Mouse (Mus musculus) cerebellum, adult 2 months (tissue): ENCODE measurements at regions not wholly inside any gene's neighbourhood (a gene's known extent, or its start where the extent isn't known, plus 50 kb on each side); places are given as distances from the start of the nearest gene placed in this dataset.

Experiments
- DNase-seq, 2 experiments: peaks; one replicate each; pipeline ENCODE4 v3.0.0; 2021
- H3K27ac ChIP-seq: fragments of 200-500 bp; 2 replicates; pipeline ENCODE4 v1.5.1; 2012; ENCODE audit warnings: low read length, control low read depth, inconsistent platforms; ENCODE audit not compliant: insufficient read depth
- H3K27me3 ChIP-seq: fragments of 200-500 bp; 2 replicates; pipeline ENCODE4 v1.6.1; 2012; ENCODE audit warnings: inconsistent platforms, mild to moderate bottlenecking, low read length, moderate library complexity; ENCODE audit not compliant: control insufficient read depth, insufficient read depth
- H3K4me1 ChIP-seq: fragments of 200-500 bp; 2 replicates; pipeline ENCODE4 v1.6.1; 2011; ENCODE audit warnings: low read length; ENCODE audit not compliant: control insufficient read depth, insufficient read depth
- H3K4me3 ChIP-seq: fragments of 200-500 bp; replicated peaks from 2 replicates; pipeline ENCODE3; 2011; ENCODE audit warnings: mild to moderate bottlenecking, low read depth, low read length, control low read depth; ENCODE audit not compliant: insufficient read depth
- CTCF ChIP-seq: fragments of 200-500 bp; IDR thresholded peaks from 2 replicates; pipeline ENCODE4 v1.5.1; 2011; ENCODE audit warnings: low read depth, mild to moderate bottlenecking, control low read depth, low read length, moderate library complexity, borderline replicate concordance; ENCODE audit not compliant: insufficient read depth
- POLR2A ChIP-seq: fragments of 200-500 bp; IDR thresholded peaks from 2 replicates; pipeline ENCODE4 v1.6.1; 2011; ENCODE audit warnings: low read length, control low read depth, borderline replicate concordance; ENCODE audit not compliant: insufficient read depth
- WGBS: fragments of 180-500 bp; shearing (Covaris S2); methylation state at CpG from one replicate; pipeline ENCODE4 v1.1.7; 2018; 5-methylcytosine and 5-hydroxymethylcytosine counted together

DNA sequence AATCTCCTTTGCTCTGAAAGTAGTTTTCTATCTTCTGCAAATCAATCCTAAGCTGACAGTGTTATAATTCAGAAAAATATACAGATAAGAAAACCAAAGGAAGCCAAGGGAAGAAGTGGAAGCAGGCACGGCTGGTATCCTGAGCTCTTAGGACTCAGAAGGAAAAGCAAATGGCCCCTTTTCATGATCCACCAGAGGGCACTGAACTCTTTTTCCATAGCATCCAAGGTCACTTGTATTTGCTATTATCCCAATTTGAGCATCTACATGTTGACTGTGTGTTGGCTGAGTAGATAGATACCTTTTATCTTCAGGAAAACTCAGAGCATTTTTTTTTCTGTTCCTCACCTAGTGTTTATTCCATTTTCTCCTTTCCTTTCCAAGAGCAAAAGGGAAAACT lies 306.9 kb upstream of the Sstr1 start:
- DNase-seq, result no peak
- WGBS, result 62% methylated on average over 1 of the region's 1 CpGs
- no peak overlapping the region for H3K4me3 ChIP-seq

DNA sequence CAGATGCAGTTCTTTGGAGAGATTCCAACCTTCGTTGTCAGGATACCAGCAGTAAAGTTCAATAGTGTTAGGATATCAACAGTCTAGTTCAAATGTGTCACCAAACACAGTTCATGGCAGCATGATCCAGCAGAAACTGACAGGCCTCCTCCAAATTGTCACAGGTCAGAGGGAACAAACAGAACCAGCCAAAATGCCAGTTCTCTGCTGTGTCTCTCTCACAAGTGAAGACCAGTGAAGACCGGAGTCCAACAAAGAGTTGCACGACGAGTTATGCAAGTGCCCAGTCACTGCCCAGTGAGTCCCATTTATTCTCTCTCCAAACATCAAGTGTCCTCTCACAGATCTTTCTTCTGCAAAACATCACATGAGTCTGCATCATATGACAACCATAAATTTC lies 293.4 kb upstream of the Sstr1 start:
- no peaks in the 10 kb centered on the region for H3K4me1 ChIP-seq
- no peak overlapping the region for H3K27ac ChIP-seq
- H3K27me3 ChIP-seq, result no peaks in the 10 kb centered on the region
- H3K4me3 ChIP-seq, result no peak overlapping the region
- DNase-seq, result no peak
- TF ChIP-seq CTCF, result no peak
- no peak for TF ChIP-seq POLR2A
- WGBS, result 67% methylated on average over 4 of the region's 4 CpGs

More for the DNA sequence above, 306.9 kb upstream of the Sstr1 start:
- no peak for TF ChIP-seq CTCF
- no peak for TF ChIP-seq POLR2A
- Histone ChIP-seq H3K27ac (no peak overlapping the region), H3K4me1 (no peaks in the 10 kb centered on the region), H3K27me3 (no peaks in the 10 kb centered on the region)

DNA sequence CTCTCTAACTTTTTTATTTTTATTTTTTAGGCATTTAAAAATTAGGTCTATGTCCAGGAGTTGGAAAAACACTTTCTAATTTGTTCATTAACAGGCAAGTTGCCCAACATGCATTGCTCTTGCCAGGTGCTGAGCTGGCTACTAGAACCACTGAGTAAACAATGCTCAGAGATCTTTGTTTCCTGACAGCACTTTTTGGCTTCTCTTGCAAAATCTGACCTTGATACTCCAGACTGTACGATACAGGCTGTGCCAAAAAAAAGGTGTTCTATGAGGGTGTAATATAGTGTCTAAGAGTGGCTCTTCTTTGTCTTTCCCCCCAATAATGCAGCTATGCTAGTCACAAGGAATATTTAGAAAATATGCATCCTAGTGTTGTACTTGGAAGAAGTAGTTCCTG lies 289.5 kb upstream of the Sstr1 start:
- Histone ChIP-seq H3K4me1 (no peaks in the 10 kb centered on the region), H3K27me3 (no peaks in the 10 kb centered on the region), H3K4me3 (no peak overlapping the region), H3K27ac (no peak overlapping the region)
- no peak for DNase-seq
- TF ChIP-seq POLR2A (no peak), CTCF (no peak)
- 9% methylated on average over 1 of the region's 1 CpGs for WGBS

DNA sequence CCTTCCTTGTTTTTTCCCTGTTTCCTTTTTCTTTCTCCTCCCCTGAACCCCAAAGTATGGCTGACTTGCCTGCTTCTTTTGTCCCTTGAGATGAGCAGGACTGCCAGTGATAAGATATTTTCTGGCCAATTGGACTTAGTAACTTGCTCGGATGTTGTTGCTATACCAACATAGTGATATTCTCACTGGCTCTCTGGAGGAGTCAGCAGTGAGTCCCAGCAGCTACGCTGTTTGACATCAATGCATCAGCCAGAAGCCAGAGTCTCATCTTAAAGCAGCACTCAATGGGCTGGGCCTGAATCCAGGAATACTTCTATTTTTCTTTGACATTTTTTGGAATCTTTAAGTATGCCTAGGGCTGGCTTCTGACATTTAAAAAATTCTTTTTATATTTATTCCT lies 287.1 kb upstream of the Sstr1 start:
- Histone ChIP-seq H3K27ac (no peak overlapping the region), H3K4me3 (no peak overlapping the region), H3K4me1 (no peaks in the 10 kb centered on the region), H3K27me3 (no peaks in the 10 kb centered on the region)
- TF ChIP-seq POLR2A, result no peak
- TF ChIP-seq CTCF, result no peak
- DNase-seq, result no peak
- 29% methylated on average over 2 of the region's 2 CpGs for WGBS

DNA sequence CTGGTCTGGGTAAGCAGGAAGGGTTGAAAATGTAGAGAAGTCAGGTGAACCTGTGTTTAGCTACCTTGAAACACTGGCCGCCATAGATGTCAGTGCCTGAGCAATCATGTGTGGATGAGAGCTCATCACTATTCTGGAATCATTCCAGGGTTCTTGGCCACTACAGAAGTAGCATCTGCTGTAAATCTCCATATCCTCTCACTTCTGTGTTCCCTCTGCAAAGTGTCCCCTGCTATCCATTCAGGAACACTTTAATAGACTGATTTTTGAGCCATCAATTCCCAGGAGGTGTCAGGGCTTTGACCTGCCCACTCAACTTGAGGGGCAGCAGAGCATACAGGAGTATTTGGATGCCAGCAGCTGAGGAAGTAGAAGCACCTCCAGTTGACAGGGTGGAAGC lies 284.7 kb upstream of the Sstr1 start:
- Histone ChIP-seq H3K27me3 (no peaks in the 10 kb centered on the region), H3K4me1 (no peaks in the 10 kb centered on the region), H3K27ac (no peak overlapping the region), H3K4me3 (no peak overlapping the region)
- TF ChIP-seq CTCF (no peak), POLR2A (no peak)
- 18% methylated on average over 1 of the region's 1 CpGs for WGBS
- DNase-seq, result no peak

DNA sequence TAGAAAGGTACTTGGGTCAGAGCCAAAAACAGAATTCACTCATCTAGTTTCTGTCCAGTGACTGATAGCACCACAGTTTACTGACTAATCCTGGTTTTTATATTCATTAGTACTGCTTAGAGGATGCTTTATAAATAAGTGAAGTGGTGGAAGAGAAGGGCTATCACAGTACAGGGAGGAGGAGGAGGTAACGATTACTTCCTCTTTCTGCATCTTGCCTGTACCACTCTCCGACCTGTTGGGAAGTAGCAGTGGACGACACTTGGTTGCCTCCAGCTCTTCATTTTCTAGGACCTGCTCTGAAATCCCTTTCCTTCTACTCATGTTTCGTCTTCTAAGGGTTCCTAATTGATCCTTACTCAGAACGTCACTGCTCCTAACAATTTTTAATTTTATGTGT lies 283.5 kb upstream of the Sstr1 start:
- H3K4me3 ChIP-seq, result no peak overlapping the region
- no peaks in the 10 kb centered on the region for H3K27me3 ChIP-seq
- WGBS, result 95% methylated on average over 5 of the region's 5 CpGs
- TF ChIP-seq POLR2A (no peak), CTCF (no peak)
- no peak overlapping the region for H3K27ac ChIP-seq
- H3K4me1 ChIP-seq, result no peaks in the 10 kb centered on the region
- no peak for DNase-seq

DNA sequence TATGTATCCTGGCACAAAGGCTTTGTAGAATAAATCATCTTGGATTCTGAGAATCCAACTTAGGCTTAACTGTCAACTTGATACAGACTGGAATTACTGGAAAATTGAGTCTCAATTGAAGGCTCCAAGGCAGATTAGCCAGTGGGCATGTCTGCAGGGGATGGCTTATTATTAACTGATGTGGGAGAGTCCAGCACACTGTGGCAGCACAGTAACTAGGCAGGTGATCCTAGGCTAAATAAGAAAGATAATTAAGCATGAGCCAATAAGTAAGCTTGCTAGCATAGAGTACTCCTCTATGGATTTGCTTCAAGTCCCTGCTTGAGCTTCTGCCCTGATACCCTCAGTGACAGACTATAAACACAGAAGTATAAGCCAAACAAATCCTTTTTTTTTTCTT lies 279.7 kb upstream of the Sstr1 start:
- Histone ChIP-seq H3K27me3 (no peaks in the 10 kb centered on the region), H3K4me3 (no peak overlapping the region), H3K4me1 (no peaks in the 10 kb centered on the region), H3K27ac (no peak overlapping the region)
- TF ChIP-seq POLR2A, result no peak
- no peak for DNase-seq

DNA sequence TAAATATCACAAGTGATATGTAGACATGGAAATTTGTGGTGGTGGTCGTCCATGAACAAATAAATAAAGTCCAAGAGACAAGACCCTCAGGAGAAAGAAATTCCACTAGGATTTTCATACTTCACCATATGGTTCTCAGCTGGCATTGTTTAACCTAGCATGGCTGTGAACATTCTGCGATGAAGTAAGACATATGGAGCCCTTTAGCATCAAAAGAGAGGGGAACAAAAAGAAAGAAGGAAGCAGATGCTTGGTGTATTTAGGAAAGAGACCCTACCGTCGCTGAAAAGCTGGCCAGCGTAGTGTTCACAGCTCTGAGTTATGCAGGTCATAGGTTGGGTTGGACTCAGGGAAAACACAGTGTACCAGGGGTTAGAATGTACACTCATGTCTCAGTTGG lies 261.7 kb upstream of the Sstr1 start:
- no peak for DNase-seq
- WGBS, result 28% methylated on average over 5 of the region's 5 CpGs
- no peaks in the 10 kb centered on the region for H3K27me3 ChIP-seq
- no peak overlapping the region for H3K27ac ChIP-seq
- no peak overlapping the region for H3K4me3 ChIP-seq
- TF ChIP-seq POLR2A, result no peak
- no peak for TF ChIP-seq CTCF
- H3K4me1 ChIP-seq, result no peaks in the 10 kb centered on the region

DNA sequence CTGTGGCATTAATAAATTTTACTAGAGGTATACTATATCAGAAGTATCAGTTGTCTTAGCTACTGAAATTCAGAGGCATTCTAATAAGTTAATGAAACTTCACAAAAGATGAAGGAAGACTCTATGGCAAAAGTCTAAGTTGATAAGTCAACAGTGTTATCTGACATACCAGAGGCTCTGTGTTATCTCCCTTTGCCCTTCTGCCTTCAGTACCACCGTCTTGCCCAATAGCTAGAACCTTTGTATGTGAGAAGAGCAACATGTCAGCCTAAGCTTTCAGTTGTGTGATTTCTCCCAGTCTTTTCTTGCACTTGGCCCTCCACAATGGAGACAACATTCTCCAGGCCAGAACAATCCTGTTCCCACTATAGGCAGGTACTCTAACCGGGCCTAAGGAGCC lies 253.0 kb upstream of the Sstr1 start:
- no peak for DNase-seq
- TF ChIP-seq CTCF (no peak), POLR2A (no peak)
- Histone ChIP-seq H3K27ac (no peak overlapping the region), H3K4me3 (no peak overlapping the region), H3K27me3 (no peaks in the 10 kb centered on the region), H3K4me1 (no peaks in the 10 kb centered on the region)
- 96% methylated on average over 2 of the region's 2 CpGs for WGBS
